Mouse (Mus musculus) neural tube, embryonic 14.5 days (tissue): Measurements from ENCODE around the gene Cdc34. TPM values are rescaled to one million over a fixed set of nuclear protein-coding genes. Genes with fewer than 3 reads are reported as not detected.

Experiments
- ATAC-seq: fragments of 200-750 bp; cut with Nextera tagmentation; 2 replicates; pipeline ENCODE4 v1.8.0; 2017; ENCODE audit warnings: low read depth, mild to moderate bottlenecking, moderate TSS enrichment, moderate library complexity
- H3K27ac ChIP-seq: fragments of 300-500 bp; sonication (generic); 2 replicates; pipeline ENCODE4 v1.5.1; 2014; ENCODE audit warnings: low read depth, mild to moderate bottlenecking, control low read depth, low read length, moderate library complexity, mixed read lengths
- H3K27me3 ChIP-seq: fragments of 300-500 bp; sonication (generic); 2 replicates; pipeline ENCODE4 v1.6.1; 2014; ENCODE audit warnings: low read length; ENCODE audit not compliant: control insufficient read depth, insufficient read depth
- H3K36me3 ChIP-seq: fragments of 300-500 bp; sonication (generic); 2 replicates; pipeline ENCODE4 v1.6.1; 2014; ENCODE audit warnings: low read length, mixed read lengths; ENCODE audit not compliant: control insufficient read depth, insufficient read depth
- H3K4me1 ChIP-seq: fragments of 300-500 bp; sonication (generic); 2 replicates; pipeline ENCODE4 v1.6.1; 2014; ENCODE audit warnings: low read length; ENCODE audit not compliant: control insufficient read depth, insufficient read depth
- H3K4me2 ChIP-seq: fragments of 300-500 bp; sonication (generic); 2 replicates; pipeline ENCODE4 v1.6.1; 2014; ENCODE audit warnings: mild to moderate bottlenecking, low read depth, low read length, control low read depth
- H3K4me3 ChIP-seq: fragments of 300-500 bp; sonication (generic); 2 replicates; pipeline ENCODE4 v1.5.1; 2014; ENCODE audit warnings: low read depth, low read length, control low read depth, mixed read lengths
- H3K9ac ChIP-seq: fragments of 300-500 bp; sonication (generic); replicated peaks from 2 replicates; pipeline ENCODE4 v1.6.1; 2014; ENCODE audit warnings: low read depth, mild to moderate bottlenecking, control low read depth, low read length, mixed read lengths
- H3K9me3 ChIP-seq: fragments of 300-500 bp; sonication (generic); 2 replicates; pipeline ENCODE4 v1.6.1; 2016; ENCODE audit warnings: low read length; ENCODE audit not compliant: control insufficient read depth
- WGBS: fragments of 180-500 bp; shearing (Covaris S2); extraction: QIAGEN DNeasy Blood & Tissue Kit; methylation state at CpG from one replicate; pipeline ENCODE4 v1.1.7; 2014; 5-methylcytosine and 5-hydroxymethylcytosine counted together
- polyA plus RNA-seq: library from polyadenylated mRNA; unstranded; fragments of >200 nt; fragmentation: Nextera tagmentation; extraction: Ambion mirVana; gene quantifications from 2 replicates; pipeline ENCODE4 v1.2.1, GENCODE M21; 2014

The Cdc34 gene
- polyA plus RNA-seq, 1 experiment from 2014 or later, result 69.7 TPM

GRCm38 (mm10) chr10:79652789-79653188, 29.2 kb upstream of the Cdc34 start:
- Histone ChIP-seq H3K4me3 (no peak overlapping the region), H3K9ac (no peak overlapping the region), H3K27me3 (no peaks in the 10 kb centered on the region), H3K27ac (no peak overlapping the region), H3K36me3 (no peaks in the 10 kb centered on the region), H3K4me1 (no peaks in the 10 kb centered on the region), H3K4me2 (no peak overlapping the region), H3K9me3 (no peaks in the 10 kb centered on the region)
- ATAC-seq, result no peak
- WGBS, result 77% methylated on average over 7 of the region's 7 CpGs

- WGBS, result 33% methylated on average over 1 of the region's 1 CpGs
- Histone ChIP-seq H3K4me3 (no peak overlapping the region), H3K27ac (no peak overlapping the region), H3K9ac (no peak overlapping the region), H3K9me3 (no peaks in the 10 kb centered on the region), H3K4me2 (no peak overlapping the region), H3K27me3 (no peaks in the 10 kb centered on the region), H3K4me1 (no peaks in the 10 kb centered on the region), H3K36me3 (no peaks in the 10 kb centered on the region)
- peak; percentile 77 for ATAC-seq
Observed at GRCm38 (mm10) chr10:79654946-79655395, 27.0 kb upstream of the Cdc34 start.

GRCm38 (mm10) chr10:79658829-79659228, 23.2 kb upstream of the Cdc34 start:
- Histone ChIP-seq H3K9me3 (no peaks in the 10 kb centered on the region), H3K4me2 (no peak overlapping the region), H3K27ac (no peak overlapping the region), H3K36me3 (no peaks in the 10 kb centered on the region), H3K4me1 (no peaks in the 10 kb centered on the region), H3K9ac (no peak overlapping the region), H3K27me3 (no peaks in the 10 kb centered on the region), H3K4me3 (no peak overlapping the region)
- ATAC-seq, result no peak
- WGBS, result 16% methylated on average over 4 of the region's 4 CpGs

- no peak overlapping the region for H3K9ac ChIP-seq
- WGBS, result 80% methylated on average over 2 of the region's 2 CpGs
- H3K27ac ChIP-seq, result no peak overlapping the region
- H3K9me3 ChIP-seq, result no peaks in the 10 kb centered on the region
- no peak overlapping the region for H3K4me3 ChIP-seq
- H3K36me3 ChIP-seq, result no peaks in the 10 kb centered on the region
- H3K27me3 ChIP-seq, result no peaks in the 10 kb centered on the region
- no peaks in the 10 kb centered on the region for H3K4me1 ChIP-seq
- no peak for ATAC-seq
- H3K4me2 ChIP-seq, result no peak overlapping the region
Observed at GRCm38 (mm10) chr10:79660298-79660697, 21.7 kb upstream of the Cdc34 start.

- 52% methylated on average over 3 of the region's 3 CpGs for WGBS
- Histone ChIP-seq H3K27ac (no peak overlapping the region), H3K9me3 (no peaks in the 10 kb centered on the region), H3K4me3 (no peak overlapping the region), H3K4me2 (no peak overlapping the region), H3K36me3 (no peaks in the 10 kb centered on the region), H3K9ac (no peak overlapping the region), H3K4me1 (no peaks in the 10 kb centered on the region), H3K27me3 (no peaks in the 10 kb centered on the region)
- no peak for ATAC-seq
Observed at GRCm38 (mm10) chr10:79661861-79662260, 20.1 kb upstream of the Cdc34 start.

- WGBS, result 11% methylated on average over 13 of the region's 13 CpGs
- H3K36me3 ChIP-seq, result no peaks in the 10 kb centered on the region
- H3K9me3 ChIP-seq, result no peaks in the 10 kb centered on the region
- no peak within 1 kb of the TSS for H3K4me2 ChIP-seq
- H3K27ac ChIP-seq, result no peak within 1 kb of the TSS
- no peaks in the 10 kb centered on the region for H3K27me3 ChIP-seq
- no peak within 1 kb of the TSS for H3K4me3 ChIP-seq
- H3K9ac ChIP-seq, result no peak within 1 kb of the TSS
- ATAC-seq, result no peak
- peaks cover 8% of the 10 kb centered on the region for H3K4me1 ChIP-seq
Observed at GRCm38 (mm10) chr10:79664131-79664665, 17.8 kb upstream of the Cdc34 start, which contains the start of gene Madcam1. Gene Madcam1, plus strand, starts transcription at chr10:79664559.

GRCm38 (mm10) chr10:79665051-79665450, 16.9 kb upstream of the Cdc34 start:
- 87% methylated on average over 8 of the region's 8 CpGs for WGBS
- no peaks in the 10 kb centered on the region for H3K9me3 ChIP-seq

GRCm38 (mm10) chr10:79666493-79666892, 15.5 kb upstream of the Cdc34 start:
- Histone ChIP-seq H3K27ac (no peak overlapping the region), H3K9ac (no peak overlapping the region), H3K36me3 (no peaks in the 10 kb centered on the region), H3K4me2 (no peak overlapping the region), H3K4me1 (peaks cover 17% of the 10 kb centered on the region), H3K27me3 (no peaks in the 10 kb centered on the region), H3K9me3 (no peaks in the 10 kb centered on the region), H3K4me3 (no peak overlapping the region)
- WGBS, result 73% methylated on average over 9 of the region's 9 CpGs
- no peak for ATAC-seq

More at GRCm38 (mm10) chr10:79665051-79665450, 16.9 kb upstream of the Cdc34 start:
- Histone ChIP-seq H3K27ac (no peak overlapping the region), H3K4me1 (peaks cover 8% of the 10 kb centered on the region), H3K4me3 (no peak overlapping the region), H3K27me3 (no peaks in the 10 kb centered on the region), H3K36me3 (no peaks in the 10 kb centered on the region), H3K4me2 (no peak overlapping the region), H3K9ac (no peak overlapping the region)
- ATAC-seq, result no peak

GRCm38 (mm10) chr10:79668076-79668475, 13.9 kb upstream of the Cdc34 start:
- no peaks in the 10 kb centered on the region for H3K36me3 ChIP-seq
- no peak overlapping the region; the same call in 1 of the 2 replicates for H3K4me3 ChIP-seq
- H3K9me3 ChIP-seq, result no peaks in the 10 kb centered on the region
- ATAC-seq, result no peak
- H3K9ac ChIP-seq, result 0 out of 2 replicates have a peak overlapping the region, but pooled peaks have one; percentile 5
- 86% methylated on average over 5 of the region's 5 CpGs for WGBS
- H3K4me1 ChIP-seq, result peaks cover 17% of the 10 kb centered on the region
- H3K27me3 ChIP-seq, result no peaks in the 10 kb centered on the region
- H3K4me2 ChIP-seq, result peak overlapping the region; percentile 53
- H3K27ac ChIP-seq, result peak overlapping the region; percentile 97
